Mouse (Mus musculus) ES-E14 (cell line): ENCODE data around the gene Hist1h2bl.
"Not testable (repeated sequence)": the region's sequence is repeated elsewhere in the genome, so short reads cannot be mapped to it uniquely, and the experiment has no call there.

Experiments
- CHD2 ChIP-seq: IDR thresholded peaks from 2 replicates; pipeline ENCODE4 v1.6.1; 2014; ENCODE audit warnings: mild to moderate bottlenecking, low read depth, low read length, inconsistent platforms
- HCFC1 ChIP-seq: IDR thresholded peaks from 2 replicates; pipeline ENCODE4 v1.6.1; 2012; ENCODE audit warnings: low read length, inconsistent platforms, borderline replicate concordance; ENCODE audit not compliant: insufficient read depth
- MAFK ChIP-seq: IDR thresholded peaks from 2 replicates; pipeline ENCODE4 v1.6.1; 2014; ENCODE audit warnings: mild to moderate bottlenecking, low read depth, low read length, inconsistent platforms; ENCODE audit not compliant: insufficient read depth
- ZNF384 ChIP-seq: IDR thresholded peaks from 2 replicates; pipeline ENCODE4 v1.6.1; 2012; ENCODE audit warnings: low read depth, low read length, inconsistent platforms

GRCm38 (mm10) chr13:21716540-21717391 is 823 bp upstream of the Hist1h2bl start:
- TF ChIP-seq ZNF384, HCFC1, MAFK, CHD2: not testable (repeated sequence)
